Mouse (Mus musculus) forebrain, embryonic 15.5 days (tissue): ENCODE data around the gene Phldb3. TPM values are rescaled to one million over a fixed set of nuclear protein-coding genes. Genes with fewer than 3 reads are reported as not detected.

Experiments used
- ATAC-seq: fragments of 200-750 bp; cut with Nextera tagmentation; replicated peaks from 2 replicates; pipeline ENCODE4 v1.8.0; 2017; ENCODE audit warnings: mild to moderate bottlenecking, moderate TSS enrichment, moderate library complexity
- H3K27ac ChIP-seq: fragments of 300-500 bp; sonication (generic); replicated peaks from 2 replicates; pipeline ENCODE4 v1.5.1; 2015; ENCODE audit warnings: mild to moderate bottlenecking, inconsistent platforms
- H3K27me3 ChIP-seq: fragments of 300-500 bp; sonication (generic); 2 replicates; pipeline ENCODE4 v1.6.1; 2015; ENCODE audit warnings: inconsistent platforms
- H3K36me3 ChIP-seq: fragments of 300-500 bp; sonication (generic); 2 replicates; pipeline ENCODE4 v1.6.1; 2015; ENCODE audit warnings: mild to moderate bottlenecking, inconsistent platforms
- H3K4me1 ChIP-seq: fragments of 300-500 bp; sonication (generic); 2 replicates; pipeline ENCODE4 v1.6.1; 2015; ENCODE audit warnings: inconsistent platforms
- H3K4me2 ChIP-seq: fragments of 300-500 bp; sonication (generic); replicated peaks from 2 replicates; pipeline ENCODE4 v1.6.1; 2015; ENCODE audit warnings: mild to moderate bottlenecking, inconsistent platforms
- H3K4me3 ChIP-seq: fragments of 300-500 bp; sonication (generic); 2 replicates; pipeline ENCODE4 v1.5.1; 2015; ENCODE audit warnings: mild to moderate bottlenecking, inconsistent platforms
- H3K9ac ChIP-seq: fragments of 300-500 bp; sonication (generic); replicated peaks from 2 replicates; pipeline ENCODE4 v1.6.1; 2015; ENCODE audit warnings: mild to moderate bottlenecking, inconsistent platforms
- H3K9me3 ChIP-seq: fragments of 300-500 bp; sonication (generic); 2 replicates; pipeline ENCODE4 v1.6.1; 2016; ENCODE audit warnings: inconsistent platforms
- WGBS: fragments of 180-500 bp; shearing (Covaris S2); methylation state at CpG from one replicate; pipeline ENCODE4 v1.1.7; 2015; ENCODE audit warnings: mixed read lengths; 5-methylcytosine and 5-hydroxymethylcytosine counted together
- polyA plus RNA-seq: library from polyadenylated mRNA; unstranded; fragments of >200 nt; fragmentation: Nextera tagmentation; extraction: Ambion mirVana; gene quantifications from 2 replicates; pipeline ENCODE4 v1.2.1, GENCODE M21; 2015

Phldb3 gene
- not detected in 2 replicates for polyA plus RNA-seq

DNA sequence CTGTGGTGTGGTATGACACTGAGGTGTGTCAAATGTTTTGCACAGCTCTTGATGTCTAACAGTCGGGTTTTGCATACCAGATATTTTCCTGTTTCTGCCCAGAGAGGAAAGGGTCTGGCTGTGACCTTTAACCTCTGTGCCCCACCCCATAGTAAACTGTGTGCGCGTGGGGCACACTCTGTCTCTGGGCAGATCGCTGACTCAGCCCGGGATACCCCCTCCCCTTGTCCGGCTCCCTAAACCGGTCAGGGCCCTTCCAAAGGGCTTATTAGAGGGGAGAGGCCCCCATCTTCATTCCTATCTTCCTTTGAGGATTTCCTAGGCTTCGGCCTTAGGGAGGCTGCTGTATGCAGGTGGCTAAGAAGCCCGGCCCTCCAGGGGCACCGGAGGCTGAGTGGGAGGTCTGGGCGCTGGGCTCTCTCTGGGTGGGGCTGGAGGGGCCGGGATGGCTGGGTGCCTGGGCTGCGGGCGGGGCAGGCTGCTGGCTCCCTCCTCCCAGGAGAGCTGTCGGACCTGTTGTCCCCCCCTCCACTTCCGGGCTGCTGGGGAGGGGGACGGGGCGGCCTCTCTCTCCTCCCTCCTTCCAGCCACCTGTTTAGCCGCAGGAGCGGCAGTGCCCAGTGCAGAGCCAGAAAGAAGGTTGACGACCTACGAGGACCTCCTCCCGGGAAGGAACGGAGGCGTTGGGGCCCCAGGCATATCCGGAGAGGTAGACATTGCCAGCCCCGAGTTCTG, at the start of gene Phldb3:
Phldb3 (plus strand) TSS at position 620 of the 735 bp plus-strand sequence.
- 2% methylated on average over 26 of the region's 27 CpGs for WGBS
- ATAC-seq, result 0 out of 2 replicates have a peak, but pooled peaks have one; percentile 11
- Histone ChIP-seq H3K9me3 (no peaks in the 10 kb centered on the region), H3K9ac (no peak within 1 kb of the TSS; the same call in none of the 2 replicates), H3K4me1 (peaks cover 22% of the 10 kb centered on the region), H3K4me2 (peak within 1 kb of the TSS; percentile 47), H3K4me3 (peak within 1 kb of the TSS; percentile 34), H3K27ac (no peak within 1 kb of the TSS), H3K36me3 (no peaks in the 10 kb centered on the region), H3K27me3 (peaks cover 43% of the 10 kb centered on the region)

DNA sequence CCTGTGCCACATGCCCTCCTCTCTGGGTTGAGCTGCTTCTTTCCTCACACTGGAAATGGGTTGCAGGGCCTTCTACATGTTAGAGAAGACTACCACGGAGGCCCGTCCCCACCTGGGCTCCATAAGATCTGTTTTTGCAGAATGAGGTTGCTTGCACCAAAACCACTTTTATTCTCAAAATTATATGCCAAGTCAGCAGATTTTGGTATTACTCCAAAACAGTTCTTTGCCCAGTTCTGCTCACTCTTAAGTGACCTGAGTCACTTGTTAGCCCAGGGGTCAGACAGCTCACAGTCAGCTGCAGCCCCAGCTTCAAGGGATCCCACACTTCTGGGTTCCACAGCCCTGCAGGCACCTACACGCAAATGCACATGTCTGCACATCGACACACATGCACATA, 49.1 kb upstream of the Phldb3 start:
- no peaks in the 10 kb centered on the region for H3K9me3 ChIP-seq
- no peaks in the 10 kb centered on the region for H3K27me3 ChIP-seq
- H3K9ac ChIP-seq, result no peak overlapping the region
- no peak overlapping the region for H3K27ac ChIP-seq
- WGBS, result 93% methylated on average over 4 of the region's 4 CpGs
- no peak overlapping the region for H3K4me2 ChIP-seq
- no peak for ATAC-seq
- peaks cover 17% of the 10 kb centered on the region for H3K36me3 ChIP-seq
- H3K4me3 ChIP-seq, result no peak overlapping the region
- no peaks in the 10 kb centered on the region for H3K4me1 ChIP-seq

DNA sequence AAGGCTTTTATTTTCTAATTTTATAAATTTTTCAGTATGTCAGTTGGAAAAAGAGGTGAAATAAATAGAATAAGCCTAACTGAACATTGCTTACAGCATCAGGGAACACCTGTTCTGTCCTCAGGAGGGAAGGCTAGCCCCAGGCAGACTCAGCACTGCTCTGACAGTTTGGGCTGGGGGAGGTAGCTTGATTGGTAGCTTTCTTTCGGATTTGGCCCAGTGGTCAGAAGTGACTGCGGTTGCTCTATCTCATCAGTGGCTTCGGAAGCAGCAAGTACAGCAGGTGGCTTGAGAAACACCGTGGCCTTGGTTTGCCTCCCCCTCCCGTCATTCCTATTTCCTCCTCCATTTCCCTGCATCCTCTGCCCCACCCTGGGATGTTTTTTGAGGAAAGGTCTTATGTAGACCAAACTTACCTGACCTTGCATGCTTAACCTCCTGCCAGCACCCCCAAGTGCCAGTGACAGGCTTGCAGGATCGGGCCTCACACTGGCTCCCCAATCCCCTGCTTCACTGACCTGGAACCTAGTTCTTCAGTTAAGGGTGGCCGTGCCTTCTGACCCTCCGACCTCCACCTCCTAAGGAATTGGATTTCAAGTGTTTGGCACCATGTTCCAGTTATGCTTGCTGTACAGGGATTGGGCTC, 47.2 kb upstream of the Phldb3 start:
- H3K27ac ChIP-seq, result no peak overlapping the region
- peaks cover 27% of the 10 kb centered on the region for H3K36me3 ChIP-seq
- H3K27me3 ChIP-seq, result no peaks in the 10 kb centered on the region
- ATAC-seq, result no peak
- WGBS, result 91% methylated on average over 8 of the region's 8 CpGs
- no peak overlapping the region for H3K4me3 ChIP-seq
- no peaks in the 10 kb centered on the region for H3K9me3 ChIP-seq
- H3K4me2 ChIP-seq, result no peak overlapping the region
- H3K4me1 ChIP-seq, result no peaks in the 10 kb centered on the region
- H3K9ac ChIP-seq, result no peak overlapping the region

DNA sequence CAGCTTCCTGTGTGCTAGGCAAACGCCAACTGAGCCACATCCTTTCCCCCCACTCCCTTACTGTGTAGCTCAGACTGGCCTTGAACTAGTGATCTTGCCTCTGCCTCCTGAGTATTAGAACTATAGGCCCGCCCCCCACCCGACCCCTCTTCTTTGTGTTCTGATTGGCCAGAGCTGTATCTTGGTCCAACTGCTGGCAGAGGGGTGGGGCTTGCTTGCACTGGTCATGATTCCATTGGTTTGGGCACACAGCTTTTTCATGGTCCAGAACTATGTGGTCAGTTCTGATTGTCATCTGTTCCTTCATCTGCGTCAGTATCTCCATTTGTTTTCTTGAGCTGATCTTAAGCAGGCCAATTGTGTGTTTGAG, 46.7 kb upstream of the Phldb3 start:
- WGBS, result 84% methylated on average over 4 of the region's 4 CpGs
- no peaks in the 10 kb centered on the region for H3K9me3 ChIP-seq
- peaks cover 28% of the 10 kb centered on the region for H3K36me3 ChIP-seq
- H3K4me3 ChIP-seq, result no peak overlapping the region
- no peaks in the 10 kb centered on the region for H3K27me3 ChIP-seq
- H3K9ac ChIP-seq, result no peak overlapping the region
- no peak overlapping the region for H3K4me2 ChIP-seq
- no peak for ATAC-seq
- no peaks in the 10 kb centered on the region for H3K4me1 ChIP-seq
- no peak overlapping the region for H3K27ac ChIP-seq

DNA sequence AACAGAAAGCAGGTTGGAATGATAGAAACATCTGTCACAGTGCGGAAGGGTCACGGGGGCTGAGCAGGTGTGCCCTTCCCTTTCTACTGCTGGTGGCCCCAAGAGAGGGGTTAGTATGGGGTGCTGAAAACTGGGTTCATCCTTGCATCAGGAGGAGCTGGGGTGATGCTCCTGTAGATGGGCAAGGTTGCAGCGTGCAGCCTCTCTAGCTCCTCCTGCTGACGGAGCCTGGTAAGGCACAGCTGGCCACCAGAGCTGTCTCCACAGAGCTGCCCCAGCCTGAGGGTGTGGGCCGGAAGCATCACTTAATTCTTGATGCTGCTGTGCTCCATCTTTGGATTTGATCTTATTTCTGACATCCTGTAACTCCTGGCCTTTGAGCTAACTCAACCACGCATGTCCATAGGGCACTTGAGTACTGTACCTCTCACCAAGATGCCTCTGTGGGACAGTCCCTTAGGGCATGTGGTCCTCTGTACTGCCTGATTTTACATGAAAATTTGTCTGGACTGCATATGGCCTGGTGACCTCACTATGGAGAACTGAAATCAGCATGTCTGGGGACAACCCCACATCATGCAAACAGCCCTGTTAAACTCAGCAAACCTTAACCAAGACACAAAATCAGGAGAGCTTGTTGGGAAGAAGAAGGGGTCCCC, 45.8 kb upstream of the Phldb3 start:
- no peaks in the 10 kb centered on the region for H3K4me1 ChIP-seq
- WGBS, result 65% methylated on average over 6 of the region's 6 CpGs
- H3K9me3 ChIP-seq, result no peaks in the 10 kb centered on the region
- no peaks in the 10 kb centered on the region for H3K27me3 ChIP-seq
- no peak overlapping the region for H3K4me3 ChIP-seq
- H3K9ac ChIP-seq, result no peak overlapping the region
- peak; percentile 55; the same call in 1 of the 2 replicates for ATAC-seq
- H3K27ac ChIP-seq, result no peak overlapping the region
- no peak overlapping the region for H3K4me2 ChIP-seq
- H3K36me3 ChIP-seq, result peaks cover 31% of the 10 kb centered on the region

DNA sequence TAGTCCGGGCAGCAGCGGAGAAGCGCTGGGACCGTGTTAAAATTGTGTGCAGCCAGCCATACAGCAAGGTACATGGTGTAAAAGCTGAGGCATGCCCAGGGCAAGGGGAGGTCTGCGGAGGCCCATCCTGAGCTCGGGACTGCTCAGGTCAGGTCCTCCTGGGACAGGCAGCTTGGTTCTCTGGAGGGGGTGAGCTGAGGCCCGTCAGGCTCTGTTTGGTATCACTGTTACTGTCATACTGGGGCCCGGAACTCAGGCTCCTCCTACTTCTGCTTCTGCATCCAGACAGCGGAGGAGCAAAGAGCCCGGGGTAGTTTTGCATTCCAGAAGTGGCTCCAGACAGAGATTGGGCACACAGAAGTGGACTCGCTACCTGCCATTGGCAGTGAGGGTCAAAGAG, 44.9 kb upstream of the Phldb3 start:
- no peak for ATAC-seq
- Histone ChIP-seq H3K4me3 (no peak overlapping the region), H3K9ac (no peak overlapping the region), H3K4me1 (no peaks in the 10 kb centered on the region), H3K9me3 (no peaks in the 10 kb centered on the region), H3K27me3 (no peaks in the 10 kb centered on the region), H3K36me3 (peaks cover 29% of the 10 kb centered on the region), H3K4me2 (no peak overlapping the region), H3K27ac (no peak overlapping the region)
- WGBS, result 93% methylated on average over 11 of the region's 11 CpGs

DNA sequence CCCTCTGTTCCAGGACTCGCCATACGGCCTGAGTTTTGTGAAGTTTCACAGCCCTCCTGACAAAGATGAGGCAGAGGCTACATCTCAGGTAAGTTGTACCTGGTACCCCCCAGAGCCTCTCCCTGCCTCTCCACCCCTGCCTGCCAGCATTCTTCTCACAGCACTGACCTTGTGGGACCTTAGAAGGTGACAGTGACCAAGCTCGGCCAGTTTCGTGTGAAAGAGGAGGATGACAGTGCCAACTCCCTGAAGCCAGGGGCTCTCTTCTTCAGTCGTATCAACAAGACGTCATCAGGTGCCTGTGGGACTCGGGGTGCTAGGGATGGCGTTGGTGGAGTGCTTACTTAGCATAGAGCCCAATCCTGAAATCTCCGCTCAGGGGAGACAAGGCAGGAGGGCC, 44.4 kb upstream of the Phldb3 start:
- Histone ChIP-seq H3K27me3 (no peaks in the 10 kb centered on the region), H3K36me3 (peaks cover 29% of the 10 kb centered on the region), H3K27ac (no peak overlapping the region), H3K9ac (no peak overlapping the region), H3K4me3 (no peak overlapping the region), H3K4me1 (no peaks in the 10 kb centered on the region), H3K4me2 (no peak overlapping the region), H3K9me3 (no peaks in the 10 kb centered on the region)
- ATAC-seq, result no peak
- 94% methylated on average over 9 of the region's 9 CpGs for WGBS

DNA sequence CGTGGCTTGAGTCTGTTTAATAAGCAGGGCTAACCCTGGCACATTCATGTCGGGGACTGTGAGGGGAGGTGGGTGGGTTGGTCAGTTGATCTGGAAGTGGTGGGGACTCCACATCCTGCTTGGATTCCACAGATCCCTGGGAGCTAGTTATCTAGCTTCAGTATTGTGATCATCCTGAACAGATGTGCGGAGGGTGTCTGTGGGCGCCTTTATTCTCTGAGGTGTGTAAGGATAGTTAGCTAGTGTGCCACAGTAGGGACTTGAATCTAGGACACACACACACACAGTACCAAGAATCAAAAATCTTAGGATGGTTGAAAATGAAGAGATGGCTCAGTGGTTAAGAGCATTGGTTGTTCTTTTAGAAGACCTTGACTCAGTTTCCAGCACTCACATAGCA, 42.1 kb upstream of the Phldb3 start:
- H3K4me1 ChIP-seq, result no peaks in the 10 kb centered on the region
- no peaks in the 10 kb centered on the region for H3K27me3 ChIP-seq
- no peak overlapping the region for H3K4me3 ChIP-seq
- no peak overlapping the region for H3K27ac ChIP-seq
- H3K9ac ChIP-seq, result no peak overlapping the region
- peaks cover 25% of the 10 kb centered on the region for H3K36me3 ChIP-seq
- no peaks in the 10 kb centered on the region for H3K9me3 ChIP-seq
- H3K4me2 ChIP-seq, result no peak overlapping the region
- no peak for ATAC-seq
- 93% methylated on average over 4 of the region's 4 CpGs for WGBS

DNA sequence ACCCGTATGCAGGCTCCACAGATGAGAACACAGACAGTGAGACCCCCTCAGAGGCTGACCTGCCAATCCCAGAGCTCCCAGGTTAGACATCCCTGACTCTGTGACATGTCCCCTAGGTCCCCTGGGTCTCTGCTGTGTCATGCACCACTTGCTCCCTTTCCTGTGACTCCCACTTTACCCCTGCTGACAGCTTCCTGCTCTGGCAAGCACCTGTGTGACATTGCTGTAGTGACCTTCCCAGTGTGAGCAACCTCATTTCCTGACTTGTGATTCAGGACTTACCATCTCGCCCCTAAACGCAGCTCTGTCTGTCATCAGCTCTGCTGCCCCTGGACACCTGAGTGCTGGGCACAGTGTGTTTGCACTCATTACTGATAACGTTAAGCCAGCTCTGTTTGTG, 39.5 kb upstream of the Phldb3 start:
- ATAC-seq, result no peak
- H3K9ac ChIP-seq, result no peak overlapping the region
- no peaks in the 10 kb centered on the region for H3K4me1 ChIP-seq
- peaks cover 19% of the 10 kb centered on the region for H3K36me3 ChIP-seq
- WGBS, result 81% methylated on average over 4 of the region's 4 CpGs
- H3K4me3 ChIP-seq, result no peak overlapping the region
- no peaks in the 10 kb centered on the region for H3K27me3 ChIP-seq
- H3K27ac ChIP-seq, result no peak overlapping the region
- no peak overlapping the region for H3K4me2 ChIP-seq
- H3K9me3 ChIP-seq, result no peaks in the 10 kb centered on the region

DNA sequence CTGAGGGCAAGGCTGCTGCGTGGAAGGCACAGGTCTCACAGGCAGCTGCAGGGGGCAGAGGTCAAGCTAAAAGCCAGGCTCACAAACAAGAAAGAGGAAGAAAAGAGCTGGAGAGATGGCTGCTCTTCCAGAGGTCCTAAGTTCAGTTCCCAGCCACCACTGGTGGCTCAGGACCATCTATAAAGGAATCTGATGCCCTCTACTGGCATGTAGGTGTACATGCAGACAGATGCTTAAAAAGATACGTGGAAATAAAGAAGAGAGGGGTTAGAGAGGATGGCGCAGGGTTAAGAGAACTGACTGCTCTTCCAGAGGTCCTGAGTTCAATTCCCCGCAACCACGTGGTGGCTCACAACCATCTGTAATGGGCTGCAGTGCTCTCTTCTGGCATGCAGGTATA, 38.1 kb upstream of the Phldb3 start:
- no peak overlapping the region for H3K4me2 ChIP-seq
- no peak overlapping the region for H3K4me3 ChIP-seq
- WGBS, result 56% methylated on average over 5 of the region's 5 CpGs
- H3K9ac ChIP-seq, result no peak overlapping the region
- no peaks in the 10 kb centered on the region for H3K9me3 ChIP-seq
- no peak overlapping the region for H3K27ac ChIP-seq
- no peak for ATAC-seq
- no peaks in the 10 kb centered on the region for H3K4me1 ChIP-seq
- H3K27me3 ChIP-seq, result no peaks in the 10 kb centered on the region
- peaks cover 13% of the 10 kb centered on the region for H3K36me3 ChIP-seq

DNA sequence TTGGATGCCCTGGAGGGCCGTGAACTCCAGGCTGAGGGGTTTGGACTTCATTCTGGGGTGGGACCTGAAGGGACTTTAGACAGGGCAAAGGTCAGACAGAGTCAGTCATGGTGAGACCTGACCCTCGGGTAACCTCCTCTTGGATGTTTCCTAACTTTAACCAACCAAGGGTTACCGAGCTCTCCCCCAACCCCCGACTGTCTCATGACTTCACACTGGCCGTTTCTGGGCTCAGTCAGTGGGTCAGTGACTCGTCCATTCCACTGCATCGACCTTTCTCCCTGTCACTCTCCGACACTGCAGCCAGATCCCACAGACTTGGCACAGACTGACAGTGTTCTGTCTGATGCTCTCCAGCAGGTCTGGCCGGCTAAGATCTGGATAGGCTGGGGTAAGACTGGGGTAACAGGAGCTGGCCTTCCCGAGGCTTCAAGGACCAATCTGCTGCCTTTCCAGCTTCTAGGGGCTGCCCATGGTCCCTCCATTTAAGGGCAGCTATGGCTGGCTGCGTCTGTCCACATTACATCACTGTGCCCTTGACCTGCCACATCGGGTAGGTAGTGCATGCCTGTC, 36.3 kb upstream of the Phldb3 start:
- WGBS, result 64% methylated on average over 12 of the region's 12 CpGs
- ATAC-seq, result no peak
- no peaks in the 10 kb centered on the region for H3K9me3 ChIP-seq
- H3K9ac ChIP-seq, result no peak overlapping the region
- H3K4me3 ChIP-seq, result no peak overlapping the region
- H3K4me1 ChIP-seq, result no peaks in the 10 kb centered on the region
- no peak overlapping the region for H3K4me2 ChIP-seq
- no peak overlapping the region for H3K27ac ChIP-seq
- H3K36me3 ChIP-seq, result no peaks in the 10 kb centered on the region; the same call in 1 of the 2 replicates
- no peaks in the 10 kb centered on the region for H3K27me3 ChIP-seq

DNA sequence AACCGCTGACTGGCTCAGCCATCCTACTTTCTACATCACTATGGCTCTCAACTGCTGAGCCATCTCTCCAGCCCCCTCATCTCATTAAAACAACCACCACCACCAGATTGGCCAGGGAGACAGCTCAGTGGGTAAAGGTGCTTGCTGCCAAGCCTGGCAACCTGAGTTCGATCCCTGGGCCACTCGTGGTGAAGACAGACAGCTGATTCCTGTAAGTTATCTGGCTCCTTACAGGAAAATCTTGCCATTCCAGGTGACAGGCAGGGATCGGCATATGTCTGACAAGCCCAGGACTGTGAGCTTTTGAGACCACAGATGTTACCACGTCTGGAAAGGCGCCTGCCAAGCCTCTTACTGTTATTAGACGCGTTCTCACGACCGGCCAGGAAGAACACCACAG, 32.8 kb upstream of the Phldb3 start:
- H3K4me3 ChIP-seq, result no peak overlapping the region
- ATAC-seq, result no peak
- H3K9ac ChIP-seq, result no peak overlapping the region
- H3K4me1 ChIP-seq, result no peaks in the 10 kb centered on the region
- no peak overlapping the region for H3K4me2 ChIP-seq
- H3K36me3 ChIP-seq, result no peaks in the 10 kb centered on the region
- no peaks in the 10 kb centered on the region for H3K27me3 ChIP-seq
- no peak overlapping the region for H3K27ac ChIP-seq
- no peaks in the 10 kb centered on the region for H3K9me3 ChIP-seq
- 93% methylated on average over 10 of the region's 10 CpGs for WGBS
